Mouse (Mus musculus): ENCODE data around the gene Mettl27.

The Mettl27 gene

GRCm38 (mm10) chr5:134941472-134942209, 9.5 kb downstream of the Mettl27 start:
- no peak for TF ChIP-seq GATA4 (IDR thresholded peaks at IDR 0.05; ENCODE audit: insufficient replicate concordance, low read length)

GRCm38 (mm10) chr5:134942740-134943139, 10.6 kb downstream of the Mettl27 start:
- TF ChIP-seq GATA4 (IDR thresholded peaks at IDR 0.05; ENCODE audit: insufficient replicate concordance, low read length), result no peak

- no peak for TF ChIP-seq GATA4 (IDR thresholded peaks at IDR 0.05; ENCODE audit: insufficient replicate concordance, low read length)
These were observed 12.0 kb downstream of the Mettl27 start for GRCm38 (mm10) chr5:134944179-134944578.

GRCm38 (mm10) chr5:134945266-134945959, 13.2 kb downstream of the Mettl27 start:
- TF ChIP-seq GATA4 (IDR thresholded peaks at IDR 0.05; ENCODE audit: insufficient replicate concordance, low read length), result no peak

GRCm38 (mm10) chr5:134946063-134946856, 14.1 kb downstream of the Mettl27 start:
- no peak for TF ChIP-seq GATA4 (IDR thresholded peaks at IDR 0.05; ENCODE audit: insufficient replicate concordance, low read length)

GRCm38 (mm10) chr5:134946857-134947255, 14.7 kb downstream of the Mettl27 start, which contains the start of gene Cldn4:
TSS of gene Cldn4 (minus strand) at chr5:134946934.
- TF ChIP-seq GATA4 (IDR thresholded peaks at IDR 0.05; ENCODE audit: insufficient replicate concordance, low read length), result no peak

- TF ChIP-seq GATA4 (IDR thresholded peaks at IDR 0.05; ENCODE audit: insufficient replicate concordance, low read length), result no peak
These were observed 15.4 kb downstream of the Mettl27 start for GRCm38 (mm10) chr5:134947420-134948084.

- no peak for TF ChIP-seq GATA4 (IDR thresholded peaks at IDR 0.05; ENCODE audit: insufficient replicate concordance, low read length)
These were observed 15.9 kb downstream of the Mettl27 start for GRCm38 (mm10) chr5:134948085-134948439.

GRCm38 (mm10) chr5:134951053-134951884, 19.1 kb downstream of the Mettl27 start:
- TF ChIP-seq GATA4 (IDR thresholded peaks at IDR 0.05; ENCODE audit: insufficient replicate concordance, low read length), result no peak

- no peak for TF ChIP-seq GATA4 (IDR thresholded peaks at IDR 0.05; ENCODE audit: insufficient replicate concordance, low read length)
These were observed 23.3 kb downstream of the Mettl27 start for GRCm38 (mm10) chr5:134955491-134955890.

GRCm38 (mm10) chr5:134959114-134959513, 26.9 kb downstream of the Mettl27 start:
- no peak for TF ChIP-seq GATA4 (IDR thresholded peaks at IDR 0.05; ENCODE audit: insufficient replicate concordance, low read length)

GRCm38 (mm10) chr5:134960430-134960829, 28.3 kb downstream of the Mettl27 start:
- TF ChIP-seq GATA4 (IDR thresholded peaks at IDR 0.05; ENCODE audit: insufficient replicate concordance, low read length), result no peak

GRCm38 (mm10) chr5:134961519-134961918, 29.4 kb downstream of the Mettl27 start:
- no peak for TF ChIP-seq GATA4 (IDR thresholded peaks at IDR 0.05; ENCODE audit: insufficient replicate concordance, low read length)

- no peak for TF ChIP-seq GATA4 (IDR thresholded peaks at IDR 0.05; ENCODE audit: insufficient replicate concordance, low read length)
These were observed 31.4 kb downstream of the Mettl27 start for GRCm38 (mm10) chr5:134963546-134963945.
